Mouse (Mus musculus): ENCODE measurements at regions not wholly inside any gene's neighbourhood (a gene's known extent, or its start where the extent isn't known, plus 50 kb on each side); places are given as distances from the start of the nearest gene placed in this dataset.

DNA sequence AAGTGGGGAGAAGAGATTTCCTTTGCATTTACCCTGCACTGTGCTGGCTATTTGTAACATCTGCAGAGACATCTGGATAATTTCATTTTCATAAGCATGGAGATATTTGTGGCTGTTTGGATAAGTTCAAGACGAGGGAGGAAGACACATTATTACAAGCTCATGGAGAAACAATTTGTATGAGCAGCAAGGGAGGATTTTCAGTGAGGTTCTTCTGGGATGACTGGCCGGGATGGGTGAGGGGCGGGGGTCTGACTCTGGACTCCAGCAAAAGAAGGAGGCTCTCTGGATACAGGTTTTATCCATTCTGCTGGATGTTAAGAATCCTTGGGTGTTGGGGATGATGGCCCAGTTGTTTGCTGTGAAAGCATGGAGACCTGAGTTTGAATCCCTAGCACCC is 246.5 kb upstream of the 9630041A04Rik start:
- H3K4me1 ChIP-seq (replicated peaks; ENCODE audit: control insufficient read depth, insufficient read depth, low read length) = no peaks in the 10 kb centered on the region
- H3K27me3 ChIP-seq (ENCODE audit: control insufficient read depth, insufficient read depth, low read length) = no peaks in the 10 kb centered on the region
- no peak overlapping the region for H3K27ac ChIP-seq (ENCODE audit: control insufficient read depth, insufficient read depth, low read length)
- DNase-seq = no peak
- TF ChIP-seq POLR2A (IDR thresholded peaks at IDR 0.05; ENCODE audit: control insufficient read depth, extremely low read depth, insufficient read depth, low read length, poor library complexity) (no peak), CTCF (IDR thresholded peaks at IDR 0.05; ENCODE audit: borderline replicate concordance, control insufficient read depth, extremely low read depth, insufficient read depth, low read length, poor library complexity) (no peak)
- WGBS = 93% methylated on average over 3 of the region's 3 CpGs
- no peak overlapping the region for H3K4me3 ChIP-seq (ENCODE audit: control insufficient read depth, insufficient read depth, low read length)
- H3K36me3 ChIP-seq (ENCODE audit: control insufficient read depth, insufficient read depth, low read length) = no peaks in the 10 kb centered on the region

DNA sequence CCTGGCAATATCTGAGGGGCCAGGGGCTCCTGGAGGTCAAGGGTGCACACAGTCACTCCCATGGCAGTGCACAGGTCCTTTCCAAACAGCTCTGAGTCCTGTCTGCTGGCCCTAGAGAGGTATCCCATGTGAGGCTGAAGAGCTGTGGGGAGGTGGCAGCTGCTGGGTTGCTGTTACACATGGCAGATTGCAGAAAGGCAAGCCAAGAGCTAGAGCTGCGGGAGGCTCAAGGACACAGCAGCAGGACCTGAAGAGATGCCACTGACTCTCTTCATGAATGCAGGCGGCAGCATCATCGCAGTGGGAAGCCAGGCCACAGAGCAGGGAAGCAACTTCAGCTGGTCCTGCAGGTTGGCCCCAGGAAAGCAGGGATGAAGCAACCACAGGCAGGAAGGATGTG is 247.7 kb upstream of the 9630041A04Rik start:
- 75% methylated on average over 3 of the region's 3 CpGs for WGBS
- no peak overlapping the region for H3K27ac ChIP-seq (ENCODE audit: control insufficient read depth, insufficient read depth, low read length)
- DNase-seq = no peak
- H3K27me3 ChIP-seq (ENCODE audit: control insufficient read depth, insufficient read depth, low read length) = no peaks in the 10 kb centered on the region
- no peak for TF ChIP-seq CTCF (IDR thresholded peaks at IDR 0.05; ENCODE audit: borderline replicate concordance, control insufficient read depth, extremely low read depth, insufficient read depth, low read length, poor library complexity)
- no peak for TF ChIP-seq POLR2A (IDR thresholded peaks at IDR 0.05; ENCODE audit: control insufficient read depth, extremely low read depth, insufficient read depth, low read length, poor library complexity)
- H3K4me1 ChIP-seq (replicated peaks; ENCODE audit: control insufficient read depth, insufficient read depth, low read length) = no peaks in the 10 kb centered on the region
- H3K36me3 ChIP-seq (ENCODE audit: control insufficient read depth, insufficient read depth, low read length) = no peaks in the 10 kb centered on the region
- no peak overlapping the region for H3K4me3 ChIP-seq (ENCODE audit: control insufficient read depth, insufficient read depth, low read length)

DNA sequence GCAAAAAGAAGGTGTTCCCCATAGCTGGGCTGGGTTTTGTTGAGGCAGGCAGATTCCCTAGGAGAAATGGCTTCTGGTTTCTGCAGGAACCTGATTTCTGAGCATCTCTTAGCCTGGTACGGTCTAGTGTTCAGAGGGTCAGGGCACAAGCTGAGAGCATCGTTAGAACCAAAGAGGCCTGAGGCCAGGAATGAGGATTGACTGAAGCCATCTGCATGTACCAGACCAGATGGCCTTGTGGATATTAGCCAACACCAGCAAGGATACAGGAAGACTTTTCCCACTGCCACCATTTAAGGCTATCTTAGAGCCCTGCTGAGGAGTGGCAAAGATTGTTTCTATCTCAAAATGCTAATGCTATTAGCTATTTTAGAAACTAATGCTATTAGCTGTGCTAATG is 248.2 kb upstream of the 9630041A04Rik start:
- TF ChIP-seq POLR2A (IDR thresholded peaks at IDR 0.05; ENCODE audit: control insufficient read depth, extremely low read depth, insufficient read depth, low read length, poor library complexity) = no peak
- no peak for TF ChIP-seq CTCF (IDR thresholded peaks at IDR 0.05; ENCODE audit: borderline replicate concordance, control insufficient read depth, extremely low read depth, insufficient read depth, low read length, poor library complexity)
- Histone ChIP-seq H3K27ac (ENCODE audit: control insufficient read depth, insufficient read depth, low read length) (no peak overlapping the region), H3K4me1 (replicated peaks; ENCODE audit: control insufficient read depth, insufficient read depth, low read length) (no peaks in the 10 kb centered on the region), H3K4me3 (ENCODE audit: control insufficient read depth, insufficient read depth, low read length) (no peak overlapping the region), H3K36me3 (ENCODE audit: control insufficient read depth, insufficient read depth, low read length) (no peaks in the 10 kb centered on the region), H3K27me3 (ENCODE audit: control insufficient read depth, insufficient read depth, low read length) (no peaks in the 10 kb centered on the region)
- DNase-seq = no peak
- WGBS = 84% methylated on average over 2 of the region's 2 CpGs

DNA sequence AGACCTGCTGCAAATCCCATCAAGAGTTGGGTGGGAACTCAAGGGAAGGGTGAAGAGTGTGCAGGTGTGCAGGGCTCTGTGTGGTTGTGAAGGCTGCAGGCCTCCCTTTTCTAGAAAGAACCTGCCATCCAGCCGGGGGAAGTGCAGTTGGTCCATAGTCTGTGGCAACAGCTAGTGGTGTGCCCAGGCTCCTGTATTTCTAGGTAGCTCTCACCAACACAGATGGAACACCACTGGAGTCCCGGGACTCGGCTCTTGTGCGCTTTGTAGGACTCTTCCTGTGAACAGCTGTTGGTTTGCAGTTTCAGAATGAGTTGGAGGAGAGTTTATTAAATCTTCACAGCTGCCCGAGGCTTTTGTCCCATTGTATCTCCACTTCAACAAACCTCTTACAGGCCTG is 248.7 kb upstream of the 9630041A04Rik start:
- no peaks in the 10 kb centered on the region for H3K27me3 ChIP-seq (ENCODE audit: control insufficient read depth, insufficient read depth, low read length)
- WGBS = 87% methylated on average over 5 of the region's 5 CpGs
- no peaks in the 10 kb centered on the region for H3K4me1 ChIP-seq (replicated peaks; ENCODE audit: control insufficient read depth, insufficient read depth, low read length)
- H3K27ac ChIP-seq (ENCODE audit: control insufficient read depth, insufficient read depth, low read length) = no peak overlapping the region
- no peak for DNase-seq
- TF ChIP-seq POLR2A (IDR thresholded peaks at IDR 0.05; ENCODE audit: control insufficient read depth, extremely low read depth, insufficient read depth, low read length, poor library complexity) = no peak
- H3K36me3 ChIP-seq (ENCODE audit: control insufficient read depth, insufficient read depth, low read length) = no peaks in the 10 kb centered on the region
- H3K4me3 ChIP-seq (ENCODE audit: control insufficient read depth, insufficient read depth, low read length) = no peak overlapping the region

DNA sequence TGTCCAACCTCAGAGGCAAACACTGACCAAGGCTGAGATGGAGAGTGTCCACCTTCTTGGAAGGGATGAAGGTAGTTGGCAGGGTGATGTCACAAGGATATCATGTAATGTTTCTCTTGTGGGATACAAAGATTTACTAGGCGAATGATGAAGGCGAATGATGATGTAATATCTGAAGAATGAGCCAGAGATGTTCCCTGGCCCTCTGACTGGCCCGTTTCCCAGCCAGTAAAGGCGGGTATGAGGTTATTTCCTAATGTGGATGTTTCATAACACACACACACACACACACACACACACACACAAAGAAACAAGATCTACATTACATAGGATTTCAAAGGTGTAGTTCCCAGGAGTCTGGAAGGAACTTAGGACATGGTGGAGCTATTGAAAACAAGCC is 249.1 kb upstream of the 9630041A04Rik start:
- Histone ChIP-seq H3K27me3 (ENCODE audit: control insufficient read depth, insufficient read depth, low read length) (no peaks in the 10 kb centered on the region), H3K27ac (ENCODE audit: control insufficient read depth, insufficient read depth, low read length) (no peak overlapping the region), H3K4me3 (ENCODE audit: control insufficient read depth, insufficient read depth, low read length) (no peak overlapping the region), H3K36me3 (ENCODE audit: control insufficient read depth, insufficient read depth, low read length) (no peaks in the 10 kb centered on the region), H3K4me1 (replicated peaks; ENCODE audit: control insufficient read depth, insufficient read depth, low read length) (no peaks in the 10 kb centered on the region)
- 75% methylated on average over 4 of the region's 4 CpGs for WGBS
- DNase-seq = no peak
- no peak for TF ChIP-seq CTCF (IDR thresholded peaks at IDR 0.05; ENCODE audit: borderline replicate concordance, control insufficient read depth, extremely low read depth, insufficient read depth, low read length, poor library complexity)
- no peak for TF ChIP-seq POLR2A (IDR thresholded peaks at IDR 0.05; ENCODE audit: control insufficient read depth, extremely low read depth, insufficient read depth, low read length, poor library complexity)

DNA sequence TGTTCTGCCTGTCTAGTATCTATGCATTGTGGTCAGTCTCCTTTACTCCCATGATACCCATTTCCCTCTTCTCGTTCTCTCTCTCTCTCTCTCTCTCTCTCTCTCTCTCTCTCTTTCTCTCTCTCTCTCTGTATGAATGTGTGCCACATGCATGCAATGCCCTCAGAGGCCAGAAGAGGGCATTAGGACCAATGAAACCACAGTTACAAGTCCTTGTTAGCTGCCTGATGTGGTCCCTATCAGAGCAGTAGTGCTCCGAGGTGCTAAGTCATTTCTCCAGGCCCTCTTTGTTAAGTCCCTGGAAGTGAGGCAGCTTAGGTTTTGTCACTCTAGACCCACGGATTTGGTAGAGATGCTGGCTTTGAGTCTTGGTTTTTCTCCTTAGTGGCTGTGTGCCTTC is 250.2 kb upstream of the 9630041A04Rik start:
- 23% methylated on average over 3 of the region's 3 CpGs for WGBS
- Histone ChIP-seq H3K27me3 (ENCODE audit: control insufficient read depth, insufficient read depth, low read length) (no peaks in the 10 kb centered on the region), H3K4me1 (replicated peaks; ENCODE audit: control insufficient read depth, insufficient read depth, low read length) (no peaks in the 10 kb centered on the region), H3K4me3 (ENCODE audit: control insufficient read depth, insufficient read depth, low read length) (no peak overlapping the region), H3K27ac (ENCODE audit: control insufficient read depth, insufficient read depth, low read length) (no peak overlapping the region), H3K36me3 (ENCODE audit: control insufficient read depth, insufficient read depth, low read length) (no peaks in the 10 kb centered on the region)
- no peak for DNase-seq
- TF ChIP-seq POLR2A (IDR thresholded peaks at IDR 0.05; ENCODE audit: control insufficient read depth, extremely low read depth, insufficient read depth, low read length, poor library complexity) = no peak
- TF ChIP-seq CTCF (IDR thresholded peaks at IDR 0.05; ENCODE audit: borderline replicate concordance, control insufficient read depth, extremely low read depth, insufficient read depth, low read length, poor library complexity) = no peak

DNA sequence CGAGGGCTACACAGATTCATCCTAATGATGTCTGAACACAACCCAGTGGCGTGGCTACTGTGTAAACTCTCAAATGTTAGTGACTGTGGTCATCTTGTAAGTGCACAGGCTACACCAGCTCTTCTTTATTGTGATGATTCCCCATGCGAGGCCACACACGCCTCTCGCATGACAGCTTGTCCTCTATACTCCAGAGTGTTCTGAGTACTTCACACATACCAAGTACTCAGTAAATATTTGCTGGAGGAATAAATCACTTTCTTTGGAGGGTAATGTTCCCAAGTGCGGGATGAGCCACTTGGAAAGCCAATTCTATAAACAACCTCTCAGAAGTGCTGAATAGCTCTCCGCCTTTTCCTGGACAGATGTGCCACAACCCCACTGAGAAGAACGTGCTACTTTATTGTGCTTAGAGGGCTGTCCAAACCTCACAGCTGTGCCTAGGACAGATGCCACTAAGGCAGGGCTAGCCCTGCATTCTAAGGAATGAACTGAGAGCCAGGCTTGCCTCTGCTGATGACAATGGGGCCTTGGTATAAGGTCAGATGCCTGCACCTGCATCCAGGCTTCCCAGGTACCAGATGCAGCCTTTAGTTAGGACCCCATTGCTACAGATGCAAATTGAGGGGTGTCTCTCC is 250.7 kb upstream of the 9630041A04Rik start:
- Histone ChIP-seq H3K27ac (ENCODE audit: control insufficient read depth, insufficient read depth, low read length) (no peak overlapping the region), H3K4me1 (replicated peaks; ENCODE audit: control insufficient read depth, insufficient read depth, low read length) (no peaks in the 10 kb centered on the region), H3K4me3 (ENCODE audit: control insufficient read depth, insufficient read depth, low read length) (no peak overlapping the region), H3K27me3 (ENCODE audit: control insufficient read depth, insufficient read depth, low read length) (no peaks in the 10 kb centered on the region), H3K36me3 (ENCODE audit: control insufficient read depth, insufficient read depth, low read length) (no peaks in the 10 kb centered on the region)
- 71% methylated on average over 8 of the region's 8 CpGs for WGBS
- DNase-seq = no peak
- TF ChIP-seq POLR2A (IDR thresholded peaks at IDR 0.05; ENCODE audit: control insufficient read depth, extremely low read depth, insufficient read depth, low read length, poor library complexity) (no peak), CTCF (IDR thresholded peaks at IDR 0.05; ENCODE audit: borderline replicate concordance, control insufficient read depth, extremely low read depth, insufficient read depth, low read length, poor library complexity) (no peak)

Data from thymus, adult 2 months (tissue).